Comparison of ENCODE assay signal across 24 mouse cellular contexts in the genomic region with DNA sequence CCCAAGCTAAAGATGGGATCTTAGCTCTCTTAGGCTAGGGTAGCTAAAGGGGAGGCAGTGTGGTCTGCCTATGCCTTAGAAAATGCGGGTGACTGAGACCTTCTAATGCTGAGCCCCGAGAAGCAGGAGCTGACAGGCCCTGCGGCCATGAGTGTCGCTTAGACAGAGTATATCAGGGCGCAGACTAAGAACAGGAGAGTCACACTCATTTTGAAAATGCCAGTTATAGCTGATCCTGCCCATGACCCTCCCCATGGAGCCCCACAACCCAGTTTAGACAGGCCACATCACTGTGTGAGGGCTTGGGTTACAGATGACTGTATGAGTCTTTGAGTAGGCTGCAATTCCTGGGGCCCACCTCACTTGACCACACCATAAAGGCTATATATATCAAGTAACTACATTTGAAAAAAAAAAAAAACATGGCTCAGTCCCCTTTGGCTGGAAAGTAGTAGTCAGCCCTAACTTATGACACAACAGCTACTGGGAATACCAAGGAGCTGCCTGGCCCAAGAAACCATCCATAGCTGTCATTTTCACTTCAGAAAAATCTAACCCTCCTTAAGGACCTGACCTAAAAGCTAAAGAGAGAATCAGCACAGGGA.
DNase-seq lines count a peak whose midpoint lies in the region; ATAC-seq and TF ChIP-seq lines count a peak whose summit lies in the region.
"Had no signal": no experiment of that assay in that cellular context is flagged by ENCODE, and none has a peak within 500 bp of the region (broad histone marks: within the 10 kb centered on the region; RNA-seq: fewer than 3 reads in every experiment).

No protein-coding gene starts in this region.

- no peak for DNase-seq in gastrocnemius, adult 2 months
- no peak for DNase-seq in gastrocnemius, adult 18-20 months (ENCODE audit: low spot score)
- DNase-seq in heart, postnatal 4 days = no peak
- DNase-seq in layer of hippocampus, adult 2 months (ENCODE audit: low spot score in 2 of 2) = no peak
- DNase-seq in layer of hippocampus, adult 9-10 months (ENCODE audit: low spot score) = no peak
- DNase-seq in T-cell, adult 2 months (ENCODE audit: low spot score) = no peak
- DNase-seq: adrenal gland, postnatal 10 days; cerebellum, adult 8-10 months; cerebellum, postnatal 36 days; embryo, embryonic 11 days; kidney, adult 8-10 months; kidney, postnatal 14 days; layer of hippocampus, postnatal 36 days; liver, embryonic 13.5 days; lung, adult 2 months; lung, postnatal 36 days; right cerebral cortex, postnatal 14 days had no signal

- H3K36me3 ChIP-seq in heart, embryonic 15.5 days = no peaks in the 10 kb centered on the region
- H3K36me3 ChIP-seq: limb, embryonic 12.5 days; liver, embryonic 13.5 days had no signal

- WGBS in heart, embryonic 15.5 days = 83% methylated on average over 5 of the region's 5 CpGs

- H3K27me3 ChIP-seq in heart, embryonic 15.5 days = no peaks in the 10 kb centered on the region
- H3K27me3 ChIP-seq: limb, embryonic 12.5 days; liver, embryonic 13.5 days; megakaryocyte, embryonic 14.5 days; midbrain, embryonic 13.5 days had no signal

- no peaks in the 10 kb centered on the region for H3K9me3 ChIP-seq in heart, embryonic 15.5 days (replicated peaks)
- H3K9me3 ChIP-seq: liver, embryonic 13.5 days had no signal

- H3K4me2 ChIP-seq in heart, embryonic 15.5 days = no peak overlapping the region
- H3K4me2 ChIP-seq: limb, embryonic 12.5 days; liver, embryonic 13.5 days; midbrain, embryonic 13.5 days had no signal

- intact Hi-C loops in gastrocnemius, adult 2 months (cut with DNase I) = no loop called here

- peak overlapping the region; percentile 82 for H3K27ac ChIP-seq in gastrocnemius, adult 2 months
- peak overlapping the region; percentile 26; the same call in 1 of the 2 replicates for H3K27ac ChIP-seq in heart, embryonic 15.5 days
- H3K27ac ChIP-seq in layer of hippocampus, adult 2 months = peak overlapping the region; percentile 72; the same call in 1 of the 2 replicates
- peak overlapping the region; percentile 4; the same call in 1 of the 2 replicates for H3K27ac ChIP-seq in embryonic fibroblast, embryonic 13.5 days (ENCODE audit: insufficient read depth, low read length)
- H3K27ac ChIP-seq: limb, embryonic 12.5 days; liver, embryonic 13.5 days; midbrain, embryonic 13.5 days; stomach, postnatal 0 days had no signal

- no peak for ATAC-seq in heart, embryonic 15.5 days (replicated peaks; ENCODE audit: insufficient number of reproducible peaks, insufficient read depth, low FRiP score, low read depth)
- ATAC-seq: activated CD4-positive, CD25-positive, alpha-beta regulatory T cell, adult 4 months; midbrain, embryonic 13.5 days had no signal

- no peak for TF ChIP-seq POLR2A in embryonic fibroblast, embryonic 13.5 days (IDR thresholded peaks at IDR 0.05; ENCODE audit: low read depth, low read length)

- H3K9ac ChIP-seq in heart, embryonic 15.5 days = no peak overlapping the region
- H3K9ac ChIP-seq: limb, embryonic 12.5 days; liver, embryonic 13.5 days; midbrain, embryonic 13.5 days had no signal

- TF ChIP-seq CTCF in gastrocnemius, adult 2 months (IDR thresholded peaks at IDR 0.05) = no peak
- no peak for TF ChIP-seq CTCF in layer of hippocampus, adult 2 months (conservative IDR thresholded peaks at IDR 0.05)
- TF ChIP-seq CTCF in embryonic fibroblast, embryonic 13.5 days (IDR thresholded peaks at IDR 0.05; ENCODE audit: borderline replicate concordance, insufficient read depth, low read length) = no peak

- no peak overlapping the region; the same call in 1 of the 2 replicates for H3K4me3 ChIP-seq in gastrocnemius, adult 2 months
- no peak overlapping the region for H3K4me3 ChIP-seq in heart, embryonic 15.5 days
- H3K4me3 ChIP-seq in layer of hippocampus, adult 2 months = no peak overlapping the region
- H3K4me3 ChIP-seq in embryonic fibroblast, embryonic 13.5 days (ENCODE audit: insufficient read depth, low read length) = no peak overlapping the region
- H3K4me3 ChIP-seq: limb, embryonic 12.5 days; liver, embryonic 13.5 days; megakaryocyte, embryonic 14.5 days; midbrain, embryonic 13.5 days had no signal

- H3K4me1 ChIP-seq in heart, embryonic 15.5 days (replicated peaks) = peaks cover 67% of the 10 kb centered on the region
- H3K4me1 ChIP-seq in embryonic fibroblast, embryonic 13.5 days (ENCODE audit: control insufficient read depth, insufficient read depth, low read length) = peaks cover 9% of the 10 kb centered on the region

Comparison
In these comparisons a context has a peak if more than half of its experiments do, and no peak if none do; other contexts are left out.
1. H3K27ac ChIP-seq: peak in every context shown above with its lines; median percentile 82 in gastrocnemius, adult 2 months; 72 in layer of hippocampus, adult 2 months; 26 in heart, embryonic 15.5 days; 4 in embryonic fibroblast, embryonic 13.5 days.